Mouse (Mus musculus) E14TG2a.4 (cell line): ENCODE results near the gene Tcte3.
"Not testable (repeated sequence)": the region's sequence is repeated elsewhere in the genome, so short reads cannot be mapped to it uniquely, and the experiment has no call there.

ENCODE experiments used
- H3K27me3 ChIP-seq: 2 replicates; pipeline ENCODE4 v1.6.1; 2014; ENCODE audit warnings: low read length, control low read depth; ENCODE audit not compliant: insufficient read depth
- H3K36me3 ChIP-seq: 2 replicates; pipeline ENCODE4 v1.6.1; 2014; ENCODE audit warnings: low read length, control low read depth; ENCODE audit not compliant: insufficient read depth
- H3K4me1 ChIP-seq: replicated peaks from 2 replicates; pipeline ENCODE4 v1.6.1; 2014; ENCODE audit warnings: low read depth, low read length, control low read depth
- H3K4me3 ChIP-seq: replicated peaks from 2 replicates; pipeline ENCODE4 v1.5.1; 2014; ENCODE audit warnings: mild to moderate bottlenecking, low read length
- H3K9me3 ChIP-seq: 2 replicates; pipeline ENCODE4 v1.6.1; 2014; ENCODE audit warnings: low read length, control low read depth
- CTCF ChIP-seq: conservative IDR thresholded peaks from 2 replicates; pipeline ENCODE4 v1.5.1; 2014; ENCODE audit warnings: low read length
- NANOG ChIP-seq: IDR thresholded peaks from 2 replicates; pipeline ENCODE4 v1.6.1; 2014; ENCODE audit warnings: borderline replicate concordance, low read length, mixed read lengths
- POU5F1 ChIP-seq: IDR thresholded peaks from 2 replicates; pipeline ENCODE4 v1.6.1; 2014; ENCODE audit warnings: low read length, borderline replicate concordance

Tcte3 gene

GRCm38 (mm10) chr17:15069124-15069523 lies 27.8 kb upstream of the Tcte3 start:
- Histone ChIP-seq H3K36me3 (peaks cover 24% of the 10 kb centered on the region), H3K4me3 (no peak overlapping the region), H3K9me3 (no peaks in the 10 kb centered on the region), H3K27me3 (no peaks in the 10 kb centered on the region), H3K4me1 (peaks cover 17% of the 10 kb centered on the region)
- no peak for TF ChIP-seq NANOG
- TF ChIP-seq CTCF, result no peak
- no peak for TF ChIP-seq POU5F1

DNA sequence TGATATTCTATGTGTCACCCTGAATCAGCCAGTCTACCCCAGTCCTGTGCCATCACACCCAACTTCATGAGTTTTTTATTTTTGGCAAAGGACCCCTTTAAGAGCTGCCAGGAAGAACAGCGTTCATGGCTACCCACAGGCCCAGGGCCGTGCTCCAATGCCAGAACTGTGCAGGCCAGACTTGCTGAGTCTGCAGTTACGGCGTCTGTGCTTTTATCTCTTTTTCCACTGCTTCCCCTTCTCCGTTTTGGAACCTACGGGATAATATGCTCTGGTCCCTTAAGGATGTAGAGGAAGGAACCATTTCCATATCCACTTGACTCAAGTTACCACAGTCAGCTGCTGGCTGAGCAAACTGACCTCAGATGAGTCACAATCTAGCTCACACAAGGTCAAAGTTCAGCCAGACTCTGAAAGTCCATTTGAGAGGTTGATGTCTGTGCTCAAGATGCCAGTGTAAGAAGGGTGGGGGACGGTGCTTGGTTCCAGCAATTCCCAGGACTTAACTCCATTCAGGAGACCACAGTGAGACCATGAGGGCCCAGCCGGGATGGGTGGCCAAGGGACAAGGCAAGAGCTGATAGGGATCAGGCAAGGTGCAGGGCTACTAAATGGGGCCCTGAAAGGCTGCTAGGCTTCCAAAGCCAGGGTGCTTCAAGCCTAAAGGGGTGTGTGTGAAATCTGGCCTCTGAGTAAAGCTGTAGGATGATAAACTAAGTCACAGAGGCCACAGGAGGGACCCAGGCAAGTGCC lies 26.9 kb upstream of the Tcte3 start:
- Histone ChIP-seq H3K4me3 (no peak overlapping the region), H3K27me3 (no peaks in the 10 kb centered on the region), H3K4me1 (peaks cover 17% of the 10 kb centered on the region), H3K9me3 (no peaks in the 10 kb centered on the region), H3K36me3 (peaks cover 32% of the 10 kb centered on the region)
- no peak for TF ChIP-seq POU5F1
- no peak for TF ChIP-seq CTCF
- no peak for TF ChIP-seq NANOG

GRCm38 (mm10) chr17:15066911-15067310 lies 25.6 kb upstream of the Tcte3 start:
- Histone ChIP-seq H3K27me3 (no peaks in the 10 kb centered on the region), H3K4me3 (no peak overlapping the region), H3K4me1 (peaks cover 17% of the 10 kb centered on the region), H3K9me3 (no peaks in the 10 kb centered on the region), H3K36me3 (peaks cover 40% of the 10 kb centered on the region)
- no peak for TF ChIP-seq POU5F1
- TF ChIP-seq NANOG, result no peak
- no peak for TF ChIP-seq CTCF

DNA sequence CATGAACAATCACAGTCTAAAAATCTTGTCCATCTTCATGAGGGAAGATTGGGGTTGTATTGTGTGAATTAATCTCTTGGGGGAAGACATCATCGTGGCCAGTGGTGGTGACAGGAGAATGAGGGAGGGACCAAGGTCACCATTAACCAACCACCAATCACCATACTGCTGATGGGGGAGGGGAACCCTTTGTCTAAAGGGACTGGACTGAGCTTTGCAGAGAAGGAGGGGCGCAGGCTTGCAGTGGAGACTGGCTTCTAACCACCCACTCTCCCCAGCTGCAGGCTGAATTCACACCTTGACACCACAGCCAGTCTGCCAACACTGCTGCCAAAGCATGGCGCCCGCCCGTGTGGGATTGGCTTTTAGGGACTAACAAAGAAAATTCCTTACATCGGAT lies 24.8 kb upstream of the Tcte3 start:
- TF ChIP-seq NANOG (no peak), CTCF (no peak), POU5F1 (no peak)
- H3K27me3 ChIP-seq, result no peaks in the 10 kb centered on the region
- H3K4me1 ChIP-seq, result peaks cover 17% of the 10 kb centered on the region
- H3K36me3 ChIP-seq, result peaks cover 48% of the 10 kb centered on the region
- peak overlapping the region; percentile 11 for H3K4me3 ChIP-seq
- H3K9me3 ChIP-seq, result no peaks in the 10 kb centered on the region

DNA sequence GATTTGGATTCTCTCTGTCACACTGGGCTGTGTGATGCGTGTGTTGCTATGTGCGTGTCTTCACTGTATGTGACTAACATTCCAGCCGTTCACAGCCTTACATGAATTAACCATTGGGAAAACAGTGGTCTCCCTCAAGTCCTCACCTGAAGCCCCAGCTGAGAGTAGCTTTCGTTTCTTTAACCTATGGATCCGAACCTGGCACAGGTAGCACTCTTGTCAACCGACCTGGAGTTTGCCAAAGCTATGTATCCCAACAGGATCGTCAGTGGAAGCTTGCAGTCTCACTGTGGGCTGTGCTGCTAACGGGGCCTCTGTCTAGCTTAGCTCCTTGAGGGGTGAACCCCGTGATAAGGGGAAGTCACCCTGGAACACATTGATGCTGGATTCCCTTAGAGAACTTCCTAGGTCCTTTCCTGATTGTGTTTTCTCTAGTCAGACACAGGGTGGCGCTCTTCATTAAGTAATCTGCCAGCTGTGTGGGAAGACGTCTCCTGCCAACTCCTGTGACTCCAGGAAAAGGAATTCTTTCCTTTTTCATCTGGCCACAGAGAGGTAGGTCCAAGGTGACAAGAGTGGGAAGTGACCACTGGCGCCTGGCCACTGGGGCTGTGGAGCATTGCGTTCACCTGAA lies 24.2 kb upstream of the Tcte3 start:
- Histone ChIP-seq H3K27me3 (no peaks in the 10 kb centered on the region), H3K4me1 (peaks cover 17% of the 10 kb centered on the region), H3K36me3 (peaks cover 54% of the 10 kb centered on the region), H3K4me3 (peak overlapping the region; percentile 11), H3K9me3 (no peaks in the 10 kb centered on the region)
- TF ChIP-seq CTCF, result peak; percentile 47
- no peak for TF ChIP-seq POU5F1
- no peak for TF ChIP-seq NANOG

DNA sequence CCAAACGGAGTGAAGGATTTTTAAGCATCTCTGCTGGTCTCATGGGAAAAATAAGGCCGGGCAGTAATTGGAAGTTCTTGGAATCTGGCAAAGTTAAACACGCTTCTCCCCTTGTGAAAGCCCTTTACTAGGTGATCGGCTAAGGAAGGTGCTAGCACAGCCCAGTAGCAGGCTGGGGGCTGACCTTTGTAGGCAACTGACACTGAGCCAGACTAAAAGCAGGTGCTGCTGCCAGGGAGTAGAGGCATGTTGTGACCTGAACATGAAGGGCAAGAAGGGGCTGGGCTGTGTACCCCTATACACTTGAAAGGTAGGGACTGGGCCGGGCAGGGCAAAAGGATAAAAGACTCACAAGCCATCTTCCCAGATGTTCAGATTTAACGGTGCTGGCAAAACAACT lies 19.1 kb upstream of the Tcte3 start:
- no peak overlapping the region for H3K4me3 ChIP-seq
- TF ChIP-seq NANOG (no peak), CTCF (no peak), POU5F1 (no peak)
- H3K4me1 ChIP-seq, result peaks cover 13% of the 10 kb centered on the region; the same call in 1 of the 2 replicates
- H3K27me3 ChIP-seq, result no peaks in the 10 kb centered on the region
- H3K9me3 ChIP-seq, result no peaks in the 10 kb centered on the region
- H3K36me3 ChIP-seq, result peaks cover 97% of the 10 kb centered on the region

DNA sequence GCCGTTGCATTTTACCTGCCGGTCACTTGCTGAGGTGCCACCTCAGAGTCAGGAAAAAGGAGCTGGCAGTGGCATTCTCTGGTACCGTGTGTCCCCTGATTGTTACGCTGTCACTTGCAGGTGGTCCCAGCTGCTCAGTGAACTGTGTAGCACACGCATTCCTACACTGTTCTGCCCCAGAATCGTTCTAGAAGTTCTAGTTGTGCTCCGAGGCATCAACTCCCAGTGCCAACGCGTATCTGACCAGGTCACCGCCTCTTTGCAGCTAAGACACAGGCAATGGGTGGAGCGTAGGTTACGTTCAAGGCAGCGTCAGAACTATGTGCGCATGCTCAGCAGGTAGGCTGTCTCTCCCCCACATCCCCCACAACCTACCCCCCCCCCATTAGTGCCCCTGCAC lies 18.4 kb upstream of the Tcte3 start:
- TF ChIP-seq CTCF (no peak), NANOG (no peak), POU5F1 (no peak)
- Histone ChIP-seq H3K4me3 (no peak overlapping the region), H3K4me1 (peaks cover 12% of the 10 kb centered on the region; the same call in 1 of the 2 replicates), H3K27me3 (no peaks in the 10 kb centered on the region), H3K9me3 (no peaks in the 10 kb centered on the region), H3K36me3 (peaks cover 98% of the 10 kb centered on the region)

DNA sequence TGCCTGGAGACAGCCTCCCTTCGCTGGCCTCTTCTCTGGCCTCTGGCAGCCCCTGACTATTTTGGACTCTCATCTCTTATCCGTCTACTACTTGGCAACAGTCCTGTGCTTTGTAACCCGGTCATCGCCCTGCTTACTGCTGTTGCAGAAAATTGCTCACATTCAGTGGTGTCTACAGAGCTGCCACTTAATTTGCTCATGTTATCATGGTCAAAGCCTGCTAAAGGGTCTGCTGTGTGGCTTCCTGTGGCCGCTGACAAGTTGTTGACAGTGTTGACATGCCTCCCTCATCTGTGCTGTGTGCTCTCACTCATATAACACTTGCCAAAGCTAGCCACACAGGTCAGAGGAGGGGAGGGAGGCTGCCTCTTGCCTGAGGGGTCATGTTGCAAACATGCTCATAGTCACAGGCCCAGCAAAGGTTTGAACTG lies 16.9 kb upstream of the Tcte3 start:
- Histone ChIP-seq H3K4me1 (peaks cover 12% of the 10 kb centered on the region; the same call in 1 of the 2 replicates), H3K36me3 (peaks cover 85% of the 10 kb centered on the region), H3K9me3 (no peaks in the 10 kb centered on the region), H3K4me3 (no peak overlapping the region), H3K27me3 (no peaks in the 10 kb centered on the region)
- TF ChIP-seq CTCF, result no peak
- no peak for TF ChIP-seq NANOG
- no peak for TF ChIP-seq POU5F1

- Histone ChIP-seq H3K9me3 (0 out of 2 replicates have a peak, but pooled peaks cover 2% of the 10 kb centered on the region), H3K4me3 (no peak overlapping the region), H3K27me3 (no peaks in the 10 kb centered on the region), H3K4me1 (peaks cover 12% of the 10 kb centered on the region; the same call in 1 of the 2 replicates), H3K36me3 (peaks cover 62% of the 10 kb centered on the region)
- no peak for TF ChIP-seq NANOG
- no peak for TF ChIP-seq CTCF
- TF ChIP-seq POU5F1, result no peak
Measured at GRCm38 (mm10) chr17:15055925-15056324, 14.6 kb upstream of the Tcte3 start.

- H3K4me1 ChIP-seq, H3K9me3 ChIP-seq, H3K27me3 ChIP-seq, H3K4me3 ChIP-seq: not testable (repeated sequence)
- peaks cover 41% of the 10 kb centered on the region for H3K36me3 ChIP-seq
Measured at GRCm38 (mm10) chr17:15053829-15054200, 12.5 kb upstream of the Tcte3 start.

GRCm38 (mm10) chr17:15053183-15053828 lies 12.0 kb upstream of the Tcte3 start:
- not testable (repeated sequence) for H3K4me3 ChIP-seq, H3K4me1 ChIP-seq, H3K9me3 ChIP-seq, H3K27me3 ChIP-seq
- H3K36me3 ChIP-seq, result peaks cover 36% of the 10 kb centered on the region

GRCm38 (mm10) chr17:15052766-15053165 lies 11.5 kb upstream of the Tcte3 start:
- H3K4me1 ChIP-seq, H3K4me3 ChIP-seq, H3K9me3 ChIP-seq, H3K27me3 ChIP-seq: not testable (repeated sequence)
- peaks cover 31% of the 10 kb centered on the region for H3K36me3 ChIP-seq
